Mouse (Mus musculus) lung, postnatal 0 days (tissue): ENCODE results near the gene Spag8. TPM values are rescaled to one million over a fixed set of nuclear protein-coding genes. Genes with fewer than 3 reads are reported as not detected.

Experiments used
- ATAC-seq: fragments of 200-750 bp; cut with Nextera tagmentation; 2 replicates; pipeline ENCODE4 v1.8.0; 2017; ENCODE audit warnings: moderate library complexity
- DNase-seq: peaks from one replicate; pipeline ENCODE4 v3.0.0-alpha.2; 2016; ENCODE audit warnings: low spot score
- H3K27ac ChIP-seq: fragments of 300-500 bp; sonication (generic); 2 replicates; pipeline ENCODE4 v1.5.1; 2014; ENCODE audit warnings: antibody characterized with exemption, mild to moderate bottlenecking, low read length, mixed read lengths
- H3K27me3 ChIP-seq: fragments of 300-500 bp; sonication (generic); replicated peaks from 2 replicates; pipeline ENCODE4 v1.6.1; 2014; ENCODE audit warnings: low read length, mixed read lengths; ENCODE audit not compliant: insufficient read depth
- H3K36me3 ChIP-seq: fragments of 300-500 bp; sonication (generic); 2 replicates; pipeline ENCODE4 v1.6.1; 2014; ENCODE audit warnings: low read length, mixed read lengths; ENCODE audit not compliant: insufficient read depth
- H3K4me1 ChIP-seq: fragments of 300-500 bp; sonication (generic); 2 replicates; pipeline ENCODE4 v1.6.1; 2014; ENCODE audit warnings: antibody characterized with exemption, low read depth, low read length, mixed read lengths; ENCODE audit not compliant: insufficient read depth
- H3K4me2 ChIP-seq: fragments of 300-500 bp; sonication (generic); replicated peaks from 2 replicates; pipeline ENCODE4 v1.6.1; 2014; ENCODE audit warnings: low read depth, mild to moderate bottlenecking, low read length, moderate library complexity, mixed read lengths
- H3K4me3 ChIP-seq: fragments of 300-500 bp; sonication (generic); 2 replicates; pipeline ENCODE4 v1.5.1; 2014; ENCODE audit warnings: low read depth, low read length
- H3K9ac ChIP-seq: fragments of 300-500 bp; sonication (generic); replicated peaks from 2 replicates; pipeline ENCODE4 v1.6.1; 2014; ENCODE audit warnings: low read depth, mild to moderate bottlenecking
- H3K9me3 ChIP-seq: fragments of 300-500 bp; sonication (generic); 2 replicates; pipeline ENCODE4 v1.6.1; 2016; ENCODE audit warnings: low read length, mixed read lengths
- CTCF ChIP-seq: IDR thresholded peaks from 2 replicates; pipeline ENCODE4 v1.5.1; 2016; ENCODE audit warnings: antibody characterized with exemption, mild to moderate bottlenecking
- EP300 ChIP-seq: IDR thresholded peaks from 2 replicates; pipeline ENCODE4 v1.6.1; 2016; ENCODE audit warnings: antibody characterized with exemption, mild to moderate bottlenecking, control low read depth
- WGBS: fragments of 180-500 bp; shearing (Covaris S2); extraction: QIAGEN DNeasy Blood & Tissue Kit; methylation state at CpG from one replicate; pipeline ENCODE4 v1.1.7; 2014; 5-methylcytosine and 5-hydroxymethylcytosine counted together
- polyA plus RNA-seq: library from polyadenylated mRNA; unstranded; fragments of >200 nt; fragmentation: Nextera tagmentation; extraction: Ambion mirVana; gene quantifications from 2 replicates; pipeline ENCODE4 v1.2.1, GENCODE M21; 2015

Spag8 gene
- polyA plus RNA-seq, 1 experiment from 2014 or later, result 10.4 TPM

GRCm38 (mm10) chr4:43656339-43657109, 3.1 kb upstream of the Spag8 start, which contains the start of gene Hint2:
TSS of gene Hint2 (minus strand) at chr4:43656466.
- peak within 1 kb of the TSS; percentile 61 for H3K4me3 ChIP-seq
- under 1% methylated on average over 34 of the region's 34 CpGs for WGBS
- peak; percentile 35; the same call in 1 of the 2 replicates for TF ChIP-seq CTCF
- peak; percentile 50; the same call in 1 of the 2 replicates for TF ChIP-seq EP300
- H3K4me1 ChIP-seq, result peaks cover 5% of the 10 kb centered on the region; the same call in 1 of the 2 replicates
- peak within 1 kb of the TSS; percentile 66 for H3K9ac ChIP-seq
- peak within 1 kb of the TSS; percentile 86 for H3K27ac ChIP-seq
- H3K4me2 ChIP-seq, result peak within 1 kb of the TSS; percentile 83
- no peaks in the 10 kb centered on the region for H3K9me3 ChIP-seq
- peak; percentile 98 for DNase-seq
- ATAC-seq, result peak; percentile 96
- no peaks in the 10 kb centered on the region for H3K36me3 ChIP-seq
- no peaks in the 10 kb centered on the region for H3K27me3 ChIP-seq

GRCm38 (mm10) chr4:43655656-43656338, 2.4 kb upstream of the Spag8 start:
- Histone ChIP-seq H3K4me2 (peak overlapping the region; percentile 83), H3K9me3 (no peaks in the 10 kb centered on the region), H3K27ac (peak overlapping the region; percentile 86), H3K4me1 (peaks cover 5% of the 10 kb centered on the region; the same call in 1 of the 2 replicates), H3K4me3 (peak overlapping the region; percentile 61), H3K27me3 (no peaks in the 10 kb centered on the region), H3K36me3 (no peaks in the 10 kb centered on the region), H3K9ac (peak overlapping the region; percentile 66)
- TF ChIP-seq CTCF (no peak; the same call in 1 of the 2 replicates), EP300 (no peak)
- ATAC-seq (peak; percentile 16), DNase-seq (no peak)
- 11% methylated on average over 23 of the region's 34 CpGs for WGBS

GRCm38 (mm10) chr4:43652726-43653125, 668 bp downstream of the Spag8 start:
- no peak overlapping the region for H3K27ac ChIP-seq
- DNase-seq, result no peak
- H3K27me3 ChIP-seq, result no peaks in the 10 kb centered on the region
- H3K9me3 ChIP-seq, result no peaks in the 10 kb centered on the region; the same call in 1 of the 2 replicates
- H3K4me3 ChIP-seq, result no peak overlapping the region
- H3K4me2 ChIP-seq, result no peak overlapping the region; the same call in 1 of the 2 replicates
- TF ChIP-seq CTCF (no peak), EP300 (no peak)
- ATAC-seq, result no peak
- no peak overlapping the region for H3K9ac ChIP-seq
- peaks cover 5% of the 10 kb centered on the region; the same call in 1 of the 2 replicates for H3K4me1 ChIP-seq
- 86% methylated on average over 4 of the region's 4 CpGs for WGBS
- H3K36me3 ChIP-seq, result no peaks in the 10 kb centered on the region

- Histone ChIP-seq H3K4me1 (no peaks in the 10 kb centered on the region), H3K36me3 (no peaks in the 10 kb centered on the region)
- 90% methylated on average over 3 of the region's 3 CpGs for WGBS
These were observed 3.6 kb downstream of the Spag8 start for GRCm38 (mm10) chr4:43649783-43650182.

GRCm38 (mm10) chr4:43640491-43640890, 12.9 kb downstream of the Spag8 start:
- Histone ChIP-seq H3K9me3 (no peaks in the 10 kb centered on the region), H3K4me3 (no peak overlapping the region), H3K4me1 (no peaks in the 10 kb centered on the region), H3K9ac (no peak overlapping the region), H3K4me2 (no peak overlapping the region), H3K36me3 (no peaks in the 10 kb centered on the region), H3K27me3 (no peaks in the 10 kb centered on the region), H3K27ac (no peak overlapping the region)
- ATAC-seq (no peak), DNase-seq (no peak)
- 86% methylated on average over 6 of the region's 6 CpGs for WGBS
- TF ChIP-seq EP300, result no peak
- TF ChIP-seq CTCF, result no peak

More at GRCm38 (mm10) chr4:43649783-43650182, 3.6 kb downstream of the Spag8 start:
- H3K27me3 ChIP-seq, result no peaks in the 10 kb centered on the region
- TF ChIP-seq EP300 (no peak), CTCF (peak; percentile 51)
- no peak overlapping the region for H3K27ac ChIP-seq
- DNase-seq, result no peak
- H3K9me3 ChIP-seq, result no peaks in the 10 kb centered on the region; the same call in 1 of the 2 replicates
- ATAC-seq, result no peak
- H3K9ac ChIP-seq, result no peak overlapping the region
- H3K4me3 ChIP-seq, result no peak overlapping the region
- no peak overlapping the region for H3K4me2 ChIP-seq

GRCm38 (mm10) chr4:43640076-43640475, 13.3 kb downstream of the Spag8 start:
- no peaks in the 10 kb centered on the region for H3K27me3 ChIP-seq
- H3K9me3 ChIP-seq, result no peaks in the 10 kb centered on the region
- H3K27ac ChIP-seq, result no peak overlapping the region
- TF ChIP-seq EP300 (no peak), CTCF (no peak)
- no peaks in the 10 kb centered on the region for H3K4me1 ChIP-seq
- H3K4me2 ChIP-seq, result no peak overlapping the region
- H3K9ac ChIP-seq, result no peak overlapping the region
- no peaks in the 10 kb centered on the region for H3K36me3 ChIP-seq
- no peak for DNase-seq
- WGBS, result 72% methylated on average over 9 of the region's 9 CpGs
- ATAC-seq, result no peak
- no peak overlapping the region for H3K4me3 ChIP-seq
